Mouse (Mus musculus): Measurements from ENCODE around the gene Nr2e3.
"Not testable (repeated sequence)": the region's sequence is repeated elsewhere in the genome, so short reads cannot be mapped to it uniquely, and the experiment has no call there.

Gene Nr2e3

GRCm38 (mm10) chr9:59960559-59960958 is at the start of gene Nr2e3:
Gene Nr2e3 (minus strand): TSS chr9:59960659.
- no peak for ATAC-seq (ENCODE audit: low TSS enrichment)

- ATAC-seq (ENCODE audit: low TSS enrichment), result no peak
These were observed 48.5 kb upstream of the Nr2e3 start for GRCm38 (mm10) chr9:60008936-60009335.

- ATAC-seq (ENCODE audit: low TSS enrichment), result no peak
These were observed 41.9 kb upstream of the Nr2e3 start for GRCm38 (mm10) chr9:60002323-60002722.

GRCm38 (mm10) chr9:60001444-60001843 is 41.0 kb upstream of the Nr2e3 start:
- no peak for ATAC-seq (ENCODE audit: low TSS enrichment)

GRCm38 (mm10) chr9:59997725-59998124 is 37.3 kb upstream of the Nr2e3 start:
- peak; percentile 85 for ATAC-seq (ENCODE audit: low TSS enrichment)

GRCm38 (mm10) chr9:59991407-59991806 is 30.9 kb upstream of the Nr2e3 start:
- no peak for ATAC-seq (ENCODE audit: low TSS enrichment)

- no peak for ATAC-seq (ENCODE audit: low TSS enrichment)
These were observed 29.4 kb upstream of the Nr2e3 start for GRCm38 (mm10) chr9:59989864-59990263.

- peak; percentile 64; the same call in 1 of the 2 replicates for ATAC-seq (ENCODE audit: low TSS enrichment)
These were observed 25.6 kb upstream of the Nr2e3 start for GRCm38 (mm10) chr9:59985900-59986572.

- ATAC-seq (ENCODE audit: low TSS enrichment), result no peak
These were observed 20.7 kb upstream of the Nr2e3 start for GRCm38 (mm10) chr9:59981116-59981515.

GRCm38 (mm10) chr9:59971263-59971662 is 10.8 kb upstream of the Nr2e3 start:
- no peak for ATAC-seq (ENCODE audit: low TSS enrichment)

- peak; percentile 96 for ATAC-seq (ENCODE audit: low TSS enrichment)
These were observed 8.9 kb upstream of the Nr2e3 start for GRCm38 (mm10) chr9:59969383-59969782.

GRCm38 (mm10) chr9:59965046-59965445 is 4.6 kb upstream of the Nr2e3 start:
- ATAC-seq (ENCODE audit: low TSS enrichment), result no peak

GRCm38 (mm10) chr9:59964367-59964766 is 3.9 kb upstream of the Nr2e3 start:
- peak; percentile 72 for ATAC-seq (ENCODE audit: low TSS enrichment)

GRCm38 (mm10) chr9:59961201-59961955 is 919 bp upstream of the Nr2e3 start:
- no peak for ATAC-seq (ENCODE audit: low TSS enrichment)

GRCm38 (mm10) chr9:59959276-59959675 is 1.2 kb downstream of the Nr2e3 start:
- peak; percentile 70; the same call in 1 of the 2 replicates for ATAC-seq (ENCODE audit: low TSS enrichment)

- ATAC-seq (ENCODE audit: low TSS enrichment), result not testable (repeated sequence)
These were observed 2.3 kb downstream of the Nr2e3 start for GRCm38 (mm10) chr9:59958115-59958514.

- no peak for ATAC-seq (ENCODE audit: low TSS enrichment)
These were observed 4.0 kb downstream of the Nr2e3 start for GRCm38 (mm10) chr9:59956496-59956895.

- ATAC-seq (ENCODE audit: low TSS enrichment), result no peak
These were observed 4.8 kb downstream of the Nr2e3 start for GRCm38 (mm10) chr9:59955692-59956091.

- ATAC-seq (ENCODE audit: low TSS enrichment), result no peak
These were observed 5.3 kb downstream of the Nr2e3 start for GRCm38 (mm10) chr9:59955199-59955598.

GRCm38 (mm10) chr9:59953556-59953955 is 6.9 kb downstream of the Nr2e3 start:
- ATAC-seq (ENCODE audit: low TSS enrichment), result no peak

GRCm38 (mm10) chr9:59952515-59953070 is 7.9 kb downstream of the Nr2e3 start:
- ATAC-seq (ENCODE audit: low TSS enrichment), result no peak

- no peak for ATAC-seq (ENCODE audit: low TSS enrichment)
These were observed 8.5 kb downstream of the Nr2e3 start for GRCm38 (mm10) chr9:59951943-59952342.

Data from frontal cortex, adult (tissue).